Mouse (Mus musculus) v-Abl transformed pro-B cells (cell line): ENCODE data around the gene Clip1.

Experiments
- in situ Hi-C, 2 experiments: fragments of 400-800 bp; cut with MboI; formaldehyde crosslinking; loops; one replicate each; pipeline ENCODE4 v1.15.1; 2025; ENCODE audit not compliant: unreplicated experiment in 2 of 2

Clip1 gene

GRCm38 (mm10) chr5:123675717-123676116 lies 8.7 kb downstream of the Clip1 start:
- in situ Hi-C loops: no loop called here

GRCm38 (mm10) chr5:123675221-123675620 lies 9.2 kb downstream of the Clip1 start:
- in situ Hi-C loops: no loop called here

GRCm38 (mm10) chr5:123671473-123671820 lies 13.0 kb downstream of the Clip1 start:
- in situ Hi-C loops: no loop called here

GRCm38 (mm10) chr5:123670800-123671472 lies 13.5 kb downstream of the Clip1 start:
- in situ Hi-C loops: no loop called here

- in situ Hi-C loops: no loop called here
Observed at GRCm38 (mm10) chr5:123669991-123670799, 14.2 kb downstream of the Clip1 start.

- in situ Hi-C loops: no loop called here
Observed at GRCm38 (mm10) chr5:123667915-123668314, 16.5 kb downstream of the Clip1 start.

GRCm38 (mm10) chr5:123665956-123666355 lies 18.5 kb downstream of the Clip1 start:
- in situ Hi-C loops: no loop called here

- in situ Hi-C loops: no loop called here
Observed at GRCm38 (mm10) chr5:123664329-123664728, 20.1 kb downstream of the Clip1 start.

GRCm38 (mm10) chr5:123662059-123662458 lies 22.4 kb downstream of the Clip1 start:
- in situ Hi-C loops: no loop called here

- in situ Hi-C loops: no loop called here
Observed at GRCm38 (mm10) chr5:123661602-123662001, 22.8 kb downstream of the Clip1 start.

- in situ Hi-C loops: no loop called here
Observed at GRCm38 (mm10) chr5:123657651-123658050, 26.8 kb downstream of the Clip1 start.

- in situ Hi-C loops: no loop called here
Observed at GRCm38 (mm10) chr5:123654937-123655336, 29.5 kb downstream of the Clip1 start.

GRCm38 (mm10) chr5:123653287-123653801 lies 31.1 kb downstream of the Clip1 start:
- in situ Hi-C loops: no loop called here

- in situ Hi-C loops: no loop called here
Observed at GRCm38 (mm10) chr5:123650825-123651224, 33.6 kb downstream of the Clip1 start.

GRCm38 (mm10) chr5:123642401-123642800 lies 42.0 kb downstream of the Clip1 start:
- in situ Hi-C loops: no loop called here

- in situ Hi-C loops: no loop called here
Observed at GRCm38 (mm10) chr5:123641259-123641900, 43.0 kb downstream of the Clip1 start.

GRCm38 (mm10) chr5:123640181-123640580 lies 44.2 kb downstream of the Clip1 start:
- in situ Hi-C loops: no loop called here

- in situ Hi-C loops: no loop called here
Observed at GRCm38 (mm10) chr5:123631210-123631609, 53.2 kb downstream of the Clip1 start.

GRCm38 (mm10) chr5:123626631-123627030 lies 57.8 kb downstream of the Clip1 start:
- in situ Hi-C loops: loop anchor here (5.0 kb wide), 4 partner anchors 71 to 286 kb away; partner anchors contain the start of gene Denr (in 1 of the 2)

- in situ Hi-C loops: no loop called here
Observed at GRCm38 (mm10) chr5:123622421-123622820, 62.0 kb downstream of the Clip1 start.

- in situ Hi-C loops: loop anchor here (10.0 kb wide), 2 partner anchors 244 to 334 kb away; no protein-coding TSS in a partner anchor
Observed at GRCm38 (mm10) chr5:123618558-123618957, 65.9 kb downstream of the Clip1 start.
